Mouse (Mus musculus) bone marrow, adult 2 months (tissue): ENCODE results near the gene Gm17324.

Source experiments
- CTCF ChIP-seq: fragments of 200-500 bp; IDR thresholded peaks from 2 replicates; pipeline ENCODE4 v1.5.1; 2011; ENCODE audit warnings: low read length, control low read depth; ENCODE audit not compliant: control insufficient read depth, insufficient read depth
- POLR2A ChIP-seq: fragments of 200-500 bp; IDR thresholded peaks from 2 replicates; pipeline ENCODE4 v1.6.1; 2011; ENCODE audit warnings: low read depth, mild to moderate bottlenecking, control low read depth, low read length, borderline replicate concordance; ENCODE audit not compliant: control insufficient read depth

GRCm38 (mm10) chr9:78428870-78429432 lies 19.6 kb downstream of the Gm17324 start:
- TF ChIP-seq POLR2A (no peak), CTCF (no peak)
